Mouse (Mus musculus): ENCODE results near the gene Noc2l. TPM values are rescaled to one million over a fixed set of nuclear protein-coding genes. Genes with fewer than 3 reads are reported as not detected.

Noc2l gene
- polyA plus RNA-seq, 1 experiment, result 29.6 TPM

DNA sequence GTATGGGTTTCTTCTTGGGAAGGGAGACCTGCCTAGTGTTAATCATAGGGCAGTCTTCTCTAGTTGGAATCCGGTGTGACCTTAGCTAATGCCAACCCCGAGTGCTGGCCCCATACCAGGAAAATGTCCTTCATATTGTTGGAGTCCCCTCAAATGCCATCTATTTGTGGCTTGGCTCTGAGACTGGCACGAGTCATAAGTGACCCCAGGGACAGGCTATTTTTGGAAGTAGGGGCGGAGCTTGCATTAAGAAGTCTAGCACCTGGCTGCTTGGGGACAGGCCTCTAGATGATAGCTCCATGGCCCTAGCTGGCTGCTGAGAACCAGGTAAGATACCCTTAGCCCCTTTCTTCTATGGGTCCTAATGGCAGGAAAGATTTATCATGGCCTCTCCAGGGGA is 20.2 kb upstream of the Noc2l start, which contains the start of gene Perm1:
Perm1 (plus strand) TSS at position 220 of the 400 bp plus-strand sequence.
- no peak for TF ChIP-seq FLI1 (IDR thresholded peaks at IDR 0.05; ENCODE audit: low read length)
- no peak for TF ChIP-seq GATA1 (IDR thresholded peaks at IDR 0.05; ENCODE audit: borderline replicate concordance, low read length)
- Histone ChIP-seq H3K9me3 (no peaks in the 10 kb centered on the region; the same call in 1 of the 2 replicates), H3K36me3 (replicated peaks; ENCODE audit: low read length) (peaks cover 3% of the 10 kb centered on the region), H3K27me3 (replicated peaks) (peaks cover 44% of the 10 kb centered on the region), H3K4me3 (replicated peaks) (no peak within 1 kb of the TSS), H3K4me1 (no peaks in the 10 kb centered on the region)

DNA sequence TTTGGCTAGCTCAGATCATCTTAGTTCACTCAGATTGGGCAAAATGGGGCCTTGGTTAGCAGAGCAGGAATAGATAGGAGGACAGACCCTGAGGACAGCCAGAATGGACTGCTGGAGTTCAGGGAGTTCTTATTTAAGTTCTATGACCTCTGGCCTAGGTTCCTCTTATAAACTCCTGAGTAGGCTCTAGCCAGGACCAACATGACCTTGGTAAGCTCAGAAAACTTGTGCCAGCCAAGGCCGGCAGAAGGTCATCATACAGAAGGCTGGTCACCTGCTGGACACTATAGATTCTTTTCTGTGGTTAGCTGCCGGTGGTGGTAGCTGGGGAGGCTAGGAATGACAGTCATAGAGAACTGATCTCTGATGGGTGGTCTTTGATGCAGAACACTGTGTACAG is 19.6 kb upstream of the Noc2l start:
- no peak for TF ChIP-seq GATA1 (IDR thresholded peaks at IDR 0.05; ENCODE audit: borderline replicate concordance, low read length)
- no peak for TF ChIP-seq FLI1 (IDR thresholded peaks at IDR 0.05; ENCODE audit: low read length)
- no peaks in the 10 kb centered on the region for H3K4me1 ChIP-seq
- no peak overlapping the region for H3K4me3 ChIP-seq (replicated peaks)
- peaks cover 3% of the 10 kb centered on the region for H3K36me3 ChIP-seq (replicated peaks; ENCODE audit: low read length)
- no peaks in the 10 kb centered on the region; the same call in 1 of the 2 replicates for H3K9me3 ChIP-seq
- H3K27me3 ChIP-seq (replicated peaks), result peaks cover 44% of the 10 kb centered on the region

DNA sequence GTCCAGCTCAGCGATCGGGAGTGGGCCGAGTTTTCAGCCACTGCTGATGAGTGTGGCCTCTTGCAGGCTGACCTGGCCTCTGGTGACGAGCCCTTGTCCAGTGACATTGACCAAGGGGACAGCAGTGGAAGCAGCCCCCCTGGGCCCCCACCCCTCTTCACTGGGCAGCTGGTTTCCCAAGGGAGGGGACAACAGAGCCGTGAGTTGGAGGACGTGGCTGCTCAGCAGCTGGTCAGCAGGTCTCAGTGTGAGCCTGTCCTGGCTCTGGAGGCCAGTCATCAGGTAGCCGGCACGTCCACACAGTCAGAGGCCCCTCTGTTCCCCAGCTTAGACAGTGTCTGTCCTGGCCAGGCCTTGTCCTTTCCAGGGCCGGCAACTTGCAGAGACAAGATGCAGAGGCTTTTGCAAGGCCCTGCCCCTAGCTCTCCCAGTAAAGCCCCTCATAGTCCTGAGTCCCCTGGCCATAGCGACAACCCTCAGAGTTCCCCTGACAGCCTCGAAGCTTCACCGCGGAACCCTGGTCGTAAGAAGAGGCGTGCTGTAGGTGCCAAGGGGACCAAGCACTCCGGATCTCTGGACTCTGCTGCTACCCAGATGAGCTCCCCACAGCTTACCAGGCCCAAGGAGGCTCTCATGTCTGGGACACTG is 18.7 kb upstream of the Noc2l start:
- Histone ChIP-seq H3K36me3 (replicated peaks; ENCODE audit: low read length) (peaks cover 13% of the 10 kb centered on the region), H3K27me3 (replicated peaks) (peaks cover 44% of the 10 kb centered on the region), H3K4me3 (replicated peaks) (no peak overlapping the region), H3K9me3 (no peaks in the 10 kb centered on the region; the same call in 1 of the 2 replicates), H3K4me1 (peaks cover 9% of the 10 kb centered on the region)
- TF ChIP-seq FLI1 (IDR thresholded peaks at IDR 0.05; ENCODE audit: low read length) (no peak), GATA1 (IDR thresholded peaks at IDR 0.05; ENCODE audit: borderline replicate concordance, low read length) (no peak)

DNA sequence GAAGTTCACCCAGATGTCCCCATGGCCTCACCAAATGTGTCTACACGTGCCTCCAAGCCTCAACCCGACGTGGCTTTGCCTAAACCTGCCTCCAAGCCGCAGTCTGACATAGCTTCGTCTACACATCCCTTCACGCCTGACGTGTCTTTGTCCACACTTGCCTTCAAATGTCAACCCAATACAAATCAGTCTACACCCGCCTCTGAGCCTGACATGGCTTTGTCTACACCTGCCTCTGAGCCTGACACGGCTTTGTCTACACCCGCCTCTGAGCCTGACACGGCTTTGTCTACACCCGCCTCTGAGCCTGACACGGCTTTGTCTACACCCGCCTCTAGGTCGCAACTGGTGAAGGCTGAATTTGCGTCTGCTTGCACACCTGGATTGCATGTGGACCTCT is 18.0 kb upstream of the Noc2l start:
- H3K4me3 ChIP-seq (replicated peaks), result no peak overlapping the region
- no peaks in the 10 kb centered on the region; the same call in 1 of the 2 replicates for H3K9me3 ChIP-seq
- TF ChIP-seq GATA1 (IDR thresholded peaks at IDR 0.05; ENCODE audit: borderline replicate concordance, low read length) (no peak), FLI1 (IDR thresholded peaks at IDR 0.05; ENCODE audit: low read length) (no peak)
- peaks cover 20% of the 10 kb centered on the region for H3K36me3 ChIP-seq (replicated peaks; ENCODE audit: low read length)
- H3K27me3 ChIP-seq (replicated peaks), result peaks cover 46% of the 10 kb centered on the region
- peaks cover 12% of the 10 kb centered on the region for H3K4me1 ChIP-seq

DNA sequence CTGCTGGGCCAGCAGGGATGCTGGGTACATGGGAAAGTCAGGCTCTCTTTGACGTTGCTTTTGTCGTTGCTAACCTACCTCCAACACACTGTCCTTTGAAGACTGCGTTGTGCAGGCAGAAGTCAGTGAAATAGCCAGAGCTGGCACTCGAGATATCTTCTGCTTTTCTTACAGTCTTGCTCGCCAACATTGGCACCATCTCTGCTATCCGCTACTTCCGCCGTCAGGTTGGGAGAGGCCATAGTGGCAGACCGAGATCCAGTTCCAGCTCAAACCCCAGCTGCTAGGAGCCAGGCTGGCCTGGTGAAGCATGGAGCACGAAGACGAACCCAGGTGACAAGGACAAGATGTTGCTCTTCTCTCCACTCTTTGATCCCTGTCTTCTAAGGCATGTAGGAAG is 15.9 kb upstream of the Noc2l start:
- Histone ChIP-seq H3K27me3 (replicated peaks) (peaks cover 57% of the 10 kb centered on the region), H3K9me3 (no peaks in the 10 kb centered on the region), H3K4me1 (peaks cover 12% of the 10 kb centered on the region), H3K36me3 (replicated peaks; ENCODE audit: low read length) (peaks cover 38% of the 10 kb centered on the region), H3K4me3 (replicated peaks) (no peak overlapping the region)
- no peak for TF ChIP-seq GATA1 (IDR thresholded peaks at IDR 0.05; ENCODE audit: borderline replicate concordance, low read length)
- no peak for TF ChIP-seq FLI1 (IDR thresholded peaks at IDR 0.05; ENCODE audit: low read length)

DNA sequence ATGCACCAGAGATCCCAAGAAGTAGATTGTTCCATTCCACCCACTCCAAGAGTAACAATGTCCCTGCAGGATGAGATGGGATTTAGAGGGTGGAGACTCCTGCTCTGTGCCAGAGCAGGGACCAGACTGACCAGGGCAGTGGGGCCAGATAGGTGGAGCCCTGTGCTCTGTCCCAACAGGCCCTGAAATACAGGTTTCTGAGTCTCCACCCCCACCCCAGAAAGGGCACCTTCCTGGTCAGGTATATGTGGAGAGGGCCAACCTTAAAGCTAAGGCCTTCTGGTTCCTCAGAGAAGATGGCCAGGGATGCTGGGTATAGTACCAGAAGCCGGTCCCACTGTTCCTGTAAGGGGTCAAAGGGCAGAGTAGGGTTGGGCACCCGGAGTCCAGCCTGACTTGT is 11.5 kb upstream of the Noc2l start:
- Histone ChIP-seq H3K27me3 (replicated peaks) (peaks cover 22% of the 10 kb centered on the region), H3K9me3 (no peaks in the 10 kb centered on the region), H3K4me3 (replicated peaks) (no peak overlapping the region), H3K4me1 (peaks cover 30% of the 10 kb centered on the region), H3K36me3 (replicated peaks; ENCODE audit: low read length) (peaks cover 42% of the 10 kb centered on the region)
- TF ChIP-seq GATA1 (IDR thresholded peaks at IDR 0.05; ENCODE audit: borderline replicate concordance, low read length) (no peak), FLI1 (IDR thresholded peaks at IDR 0.05; ENCODE audit: low read length) (no peak)

DNA sequence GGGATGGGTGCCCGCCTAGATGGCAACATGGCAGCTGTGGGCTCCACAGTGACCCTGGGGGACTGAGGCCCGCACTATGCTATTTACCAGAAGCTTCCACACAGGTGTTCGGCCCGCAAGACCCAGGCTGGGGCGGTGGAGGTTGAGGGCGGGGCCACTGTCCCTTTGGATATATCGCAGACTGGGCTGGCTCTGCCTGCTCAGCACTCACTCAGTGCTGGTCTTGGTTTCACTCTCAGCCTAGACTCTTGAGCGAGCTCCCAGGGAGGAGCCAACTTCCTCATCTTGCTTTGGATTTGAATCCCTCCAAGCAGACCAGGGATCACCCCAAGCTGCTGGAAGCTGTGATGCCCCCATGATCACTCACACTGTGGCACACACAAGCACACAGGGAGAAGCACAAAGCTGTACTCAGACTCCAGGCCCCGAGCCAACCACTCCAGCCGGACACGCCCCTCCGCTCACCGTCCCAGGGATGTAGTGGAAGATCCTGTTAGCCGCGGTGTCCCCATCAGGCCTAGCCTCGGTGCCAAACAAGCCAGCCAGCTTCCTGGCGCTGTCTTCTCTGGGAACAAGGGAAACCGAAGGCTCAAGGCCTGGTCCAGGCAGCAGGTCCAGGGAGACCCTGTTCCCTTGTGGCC is 7.9 kb upstream of the Noc2l start:
- Histone ChIP-seq H3K4me1 (peaks cover 26% of the 10 kb centered on the region), H3K4me3 (replicated peaks) (peak overlapping the region; percentile 74), H3K36me3 (replicated peaks; ENCODE audit: low read length) (peaks cover 58% of the 10 kb centered on the region), H3K27me3 (replicated peaks) (peaks cover 17% of the 10 kb centered on the region), H3K9me3 (no peaks in the 10 kb centered on the region)
- TF ChIP-seq GATA1 (IDR thresholded peaks at IDR 0.05; ENCODE audit: borderline replicate concordance, low read length), result no peak
- no peak for TF ChIP-seq FLI1 (IDR thresholded peaks at IDR 0.05; ENCODE audit: low read length)

DNA sequence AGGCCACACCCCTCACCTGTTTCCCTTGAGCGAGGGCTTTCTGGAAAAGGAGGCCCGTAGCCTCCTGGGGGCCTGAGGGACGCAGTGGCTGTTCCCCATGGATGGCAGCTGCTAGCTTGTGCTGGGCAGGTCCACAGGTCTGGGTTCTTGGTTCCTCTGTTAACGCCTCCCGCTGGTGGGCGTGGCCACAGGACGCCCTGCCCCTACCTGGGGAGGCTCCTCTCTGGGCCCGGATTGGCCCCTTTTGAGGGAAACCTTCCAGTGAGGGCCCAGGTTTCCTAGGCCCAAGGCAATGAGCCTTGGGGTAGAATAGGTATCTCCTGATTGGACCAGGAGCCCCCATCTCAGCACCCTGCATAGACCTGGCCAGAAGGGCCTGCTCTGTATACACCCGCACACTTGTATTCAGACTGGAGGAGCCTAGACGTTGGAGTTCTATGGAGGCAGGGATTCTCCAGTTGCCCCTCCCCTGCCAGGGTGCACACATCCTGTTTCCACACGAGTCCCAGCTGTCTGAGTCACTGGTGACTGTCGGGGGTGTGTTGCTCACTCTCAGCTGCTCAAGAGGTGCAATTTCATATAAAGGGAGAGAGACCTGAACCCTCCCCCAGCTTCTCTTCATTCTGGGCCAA is 7.3 kb upstream of the Noc2l start:
- Histone ChIP-seq H3K4me1 (peaks cover 32% of the 10 kb centered on the region), H3K9me3 (no peaks in the 10 kb centered on the region), H3K27me3 (replicated peaks) (peaks cover 18% of the 10 kb centered on the region), H3K4me3 (replicated peaks) (peak overlapping the region; percentile 74), H3K36me3 (replicated peaks; ENCODE audit: low read length) (peaks cover 58% of the 10 kb centered on the region)
- TF ChIP-seq FLI1 (IDR thresholded peaks at IDR 0.05; ENCODE audit: low read length), result no peak
- TF ChIP-seq GATA1 (IDR thresholded peaks at IDR 0.05; ENCODE audit: borderline replicate concordance, low read length), result no peak

DNA sequence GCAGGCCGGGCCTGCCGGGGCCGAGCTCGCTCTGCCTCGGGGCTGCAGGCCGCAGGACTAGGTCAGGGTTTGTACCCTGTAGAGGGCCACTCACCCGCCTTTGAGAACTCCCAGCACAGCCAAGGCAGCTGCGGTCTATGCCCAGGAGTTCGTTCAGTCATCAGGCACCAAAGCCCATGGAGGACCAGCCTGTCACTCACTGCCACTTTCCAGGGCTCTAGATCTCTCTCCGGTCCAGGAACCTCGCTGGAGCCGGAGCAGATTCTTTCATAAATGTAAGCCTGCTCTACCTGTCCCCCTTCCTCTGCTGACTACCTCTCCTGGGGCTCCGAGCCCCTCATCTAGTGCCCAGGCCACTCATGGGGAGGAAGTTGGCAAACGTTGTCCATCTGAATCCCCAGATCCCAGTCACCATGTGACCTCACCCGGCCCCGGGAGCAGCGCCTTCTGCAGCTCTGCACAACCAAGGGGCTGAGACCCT is 1.7 kb upstream of the Noc2l start:
- H3K4me3 ChIP-seq (replicated peaks), result peak overlapping the region; percentile 92
- peaks cover 7% of the 10 kb centered on the region for H3K27me3 ChIP-seq (replicated peaks)
- H3K36me3 ChIP-seq (replicated peaks; ENCODE audit: low read length), result peaks cover 61% of the 10 kb centered on the region
- no peaks in the 10 kb centered on the region for H3K9me3 ChIP-seq
- no peak for TF ChIP-seq GATA1 (IDR thresholded peaks at IDR 0.05; ENCODE audit: borderline replicate concordance, low read length)
- no peak for TF ChIP-seq FLI1 (IDR thresholded peaks at IDR 0.05; ENCODE audit: low read length)
- peaks cover 42% of the 10 kb centered on the region for H3K4me1 ChIP-seq
